Mouse (Mus musculus) thymus, adult 18-20 months (tissue): ENCODE data around the gene Celf1.
"Not testable (repeated sequence)": the region's sequence is repeated elsewhere in the genome, so short reads cannot be mapped to it uniquely, and the experiment has no call there.

ENCODE experiments used
- DNase-seq, 2 experiments: peaks; one replicate each; pipeline ENCODE4 v3.0.0; 2022; ENCODE audit warnings: mixed read lengths in 2 of 2

The Celf1 gene

GRCm38 (mm10) chr2:90940233-90941229, at the start of gene Celf1:
Gene Celf1 (plus strand): TSS chr2:90940382.
- DNase-seq: peak; percentile 70 to 74

GRCm38 (mm10) chr2:90893673-90894298, 46.4 kb upstream of the Celf1 start:
- DNase-seq: no peak

- not testable (repeated sequence) for DNase-seq
These were observed 45.9 kb upstream of the Celf1 start for GRCm38 (mm10) chr2:90894299-90894677.

- DNase-seq: no peak
These were observed 36.8 kb upstream of the Celf1 start for GRCm38 (mm10) chr2:90903398-90903797.

- DNase-seq: peak; percentile 72 to 81
These were observed 35.9 kb upstream of the Celf1 start, which contains the start of the genes Kbtbd4 and Ndufs3 for GRCm38 (mm10) chr2:90904076-90904855. Gene Kbtbd4 (plus strand): TSS chr2:90904740. Gene Ndufs3 (minus strand): TSS chr2:90904827.

GRCm38 (mm10) chr2:90904856-90905224, 35.3 kb upstream of the Celf1 start:
- no peak for DNase-seq

GRCm38 (mm10) chr2:90906721-90907120, 33.5 kb upstream of the Celf1 start:
- DNase-seq: no peak

- DNase-seq: no peak
These were observed 29.3 kb upstream of the Celf1 start for GRCm38 (mm10) chr2:90910861-90911260.

- DNase-seq: no peak
These were observed 28.5 kb upstream of the Celf1 start for GRCm38 (mm10) chr2:90911668-90912067.

- DNase-seq: no peak
These were observed 26.5 kb upstream of the Celf1 start for GRCm38 (mm10) chr2:90913671-90914070.

- no peak for DNase-seq
These were observed 24.7 kb upstream of the Celf1 start for GRCm38 (mm10) chr2:90915516-90915915.

GRCm38 (mm10) chr2:90916560-90917232, 23.5 kb upstream of the Celf1 start:
- no peak for DNase-seq

- peak; percentile 22 to 24 for DNase-seq
These were observed 22.8 kb upstream of the Celf1 start for GRCm38 (mm10) chr2:90917233-90917998.

GRCm38 (mm10) chr2:90917999-90918698, 22.0 kb upstream of the Celf1 start:
- peak in 1 of 2 experiments; percentile 16 for DNase-seq

GRCm38 (mm10) chr2:90921178-90921577, 19.0 kb upstream of the Celf1 start:
- DNase-seq: no peak

GRCm38 (mm10) chr2:90922636-90923035, 17.5 kb upstream of the Celf1 start:
- DNase-seq: no peak

- DNase-seq: no peak
These were observed 11.6 kb upstream of the Celf1 start for GRCm38 (mm10) chr2:90928566-90928965.

GRCm38 (mm10) chr2:90931829-90932228, 8.4 kb upstream of the Celf1 start:
- DNase-seq: no peak

GRCm38 (mm10) chr2:90932273-90932672, 7.9 kb upstream of the Celf1 start:
- no peak for DNase-seq

GRCm38 (mm10) chr2:90938362-90938761, 1.8 kb upstream of the Celf1 start:
- no peak for DNase-seq

GRCm38 (mm10) chr2:90939750-90940149, 432 bp upstream of the Celf1 start:
- DNase-seq: no peak
